Mouse (Mus musculus): ENCODE data around the gene Ddx17.

DNA sequence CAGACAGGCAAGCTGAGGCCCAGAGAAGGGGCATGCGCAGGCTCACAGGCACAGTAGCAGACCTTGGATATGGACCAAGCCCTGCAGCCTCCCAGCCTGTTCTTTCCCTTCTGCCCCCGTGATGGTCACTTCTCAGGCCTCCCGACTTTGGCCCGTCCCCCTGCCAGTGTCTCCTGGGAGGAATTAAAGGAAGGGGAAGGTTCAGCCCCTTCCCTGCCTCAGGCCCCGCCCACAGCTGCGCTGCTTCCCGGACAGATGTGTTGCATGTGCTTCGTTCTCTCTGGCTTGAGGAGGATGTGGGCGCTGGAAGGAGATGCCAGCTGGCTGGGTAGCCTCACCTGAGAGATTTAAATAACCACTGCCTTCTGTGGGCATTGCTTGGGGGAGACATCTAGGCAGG, 32.6 kb downstream of the Ddx17 start:
- no peak for TF ChIP-seq CTCF (IDR thresholded peaks at IDR 0.05; ENCODE audit: control insufficient read depth, insufficient read depth, insufficient replicate concordance, low read depth, low read length)
- no peak for TF ChIP-seq POLR2A (IDR thresholded peaks at IDR 0.05; ENCODE audit: control insufficient read depth, low read depth, low read length)
